Mouse (Mus musculus) liver, adult 2 months (tissue): ENCODE results near the gene Gm20388.

Experiments
- CTCF ChIP-seq: fragments of 200-500 bp; IDR thresholded peaks from 2 replicates; pipeline ENCODE4 v1.5.1; 2011; ENCODE audit warnings: low read depth, low read length, control low read depth
- POLR2A ChIP-seq: fragments of 200-500 bp; IDR thresholded peaks from 2 replicates; pipeline ENCODE4 v1.6.1; 2011; ENCODE audit warnings: low read length, control low read depth; ENCODE audit not compliant: insufficient read depth; ENCODE audit errors: extremely low read depth

DNA sequence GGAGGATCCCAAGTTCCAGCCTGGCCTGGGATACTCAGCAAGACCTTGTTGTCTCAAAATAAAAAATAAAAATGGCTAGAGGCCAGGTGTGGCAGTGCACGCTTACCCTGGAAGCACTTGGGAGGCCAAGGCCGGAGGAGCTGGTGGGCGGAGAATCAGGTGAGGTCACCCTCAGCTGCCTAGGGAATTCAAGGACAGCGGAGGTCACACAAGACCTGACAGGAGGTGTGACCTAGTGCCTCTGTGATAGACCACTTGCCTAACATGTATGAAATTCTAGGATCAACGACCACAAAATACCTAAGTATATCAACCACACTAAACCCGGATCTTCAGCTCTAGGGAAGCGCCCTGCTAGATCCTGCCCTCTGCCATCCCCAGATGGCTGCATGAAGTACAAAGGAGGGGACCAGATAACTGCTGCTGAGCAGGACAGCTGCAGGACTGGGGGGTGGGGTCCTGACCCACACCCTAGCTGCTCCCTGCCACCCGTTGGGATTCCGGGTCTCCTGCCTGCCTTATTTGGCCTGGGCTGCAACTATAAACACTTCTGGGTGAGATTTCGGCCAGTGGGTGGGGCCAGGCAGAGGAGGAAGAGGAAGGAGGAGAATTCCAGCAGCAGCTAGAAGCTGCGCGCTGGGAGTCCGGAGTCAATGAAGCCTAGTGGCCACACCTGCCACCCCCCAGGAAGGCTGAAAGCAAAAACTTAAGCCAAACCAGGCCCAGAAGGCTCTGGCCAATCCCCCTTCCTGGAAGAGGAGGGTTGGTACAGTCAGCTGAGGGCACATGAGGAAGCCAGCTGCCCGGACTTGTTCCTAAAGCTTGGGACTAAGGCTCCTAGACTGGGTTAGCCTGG lies 2612.4 kb downstream of the Gm20388 start:
- TF ChIP-seq CTCF, result no peak
- TF ChIP-seq POLR2A, result no peak
